Mouse (Mus musculus) CD8-positive naive resting alpha-beta T cell, adult 57 days (primary cell): ENCODE results near the gene 4930402H24Rik. TPM values are rescaled to one million over a fixed set of nuclear protein-coding genes. Genes with fewer than 3 reads are reported as not detected.

Source experiments
- total RNA-seq: library from RNA; stranded (reverse); gene quantifications from one replicate; pipeline ENCODE4 v1.2.4, GENCODE M21; 2023

The 4930402H24Rik gene
- total RNA-seq, result 28.9 TPM

DNA sequence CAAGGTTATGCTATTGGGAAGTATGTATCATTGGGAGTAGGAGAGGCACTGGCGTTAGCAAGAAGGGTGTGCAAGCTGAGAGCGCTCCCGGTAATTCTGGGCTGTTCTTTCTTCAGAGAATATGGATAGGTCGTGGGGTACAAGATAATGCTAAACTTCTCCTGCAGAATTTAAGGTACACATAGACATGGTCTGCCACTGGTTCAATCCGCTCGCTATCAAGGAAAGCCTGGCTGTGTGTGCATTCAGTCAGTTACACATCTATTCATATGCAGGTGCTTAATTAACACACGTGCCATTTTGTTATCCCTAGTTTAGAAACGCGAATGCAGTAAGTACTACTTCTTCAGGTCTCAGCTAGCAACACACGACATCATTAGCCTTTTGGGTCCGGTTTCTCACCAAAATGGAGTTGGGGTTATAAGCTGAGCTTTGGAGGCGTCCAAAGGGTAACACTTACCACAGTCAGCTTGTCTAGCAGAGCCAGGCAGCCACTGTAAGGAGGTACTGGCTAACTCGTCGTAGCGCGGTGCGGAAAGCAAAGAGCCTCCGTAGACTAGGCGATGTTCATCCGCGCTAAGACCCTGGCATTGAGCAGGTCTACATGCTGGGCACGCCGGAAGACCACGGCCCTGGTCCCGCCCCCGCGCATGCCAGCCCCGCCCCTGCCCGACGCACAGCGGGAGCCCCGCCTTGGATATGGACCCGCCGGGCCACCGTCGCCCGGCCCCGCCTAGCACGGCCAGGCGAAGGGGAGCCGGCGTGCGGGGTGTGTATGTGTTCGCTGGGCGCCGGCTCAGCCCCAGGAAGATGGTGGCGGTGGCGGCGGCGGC is at the start of gene 4930402H24Rik, which contains the start of gene Atrn:
Gene 4930402H24Rik, minus strand, starts transcription at position 656 of the 833 bp plus-strand sequence.
Gene Atrn, plus strand, starts transcription at position 745 of the 833 bp plus-strand sequence.

GRCm38 (mm10) chr2:130697153-130697810 is 208.9 kb downstream of the 4930402H24Rik start, which contains the start of gene Slc4a11:
Gene Slc4a11 (minus strand): TSS chr2:130697519.

DNA sequence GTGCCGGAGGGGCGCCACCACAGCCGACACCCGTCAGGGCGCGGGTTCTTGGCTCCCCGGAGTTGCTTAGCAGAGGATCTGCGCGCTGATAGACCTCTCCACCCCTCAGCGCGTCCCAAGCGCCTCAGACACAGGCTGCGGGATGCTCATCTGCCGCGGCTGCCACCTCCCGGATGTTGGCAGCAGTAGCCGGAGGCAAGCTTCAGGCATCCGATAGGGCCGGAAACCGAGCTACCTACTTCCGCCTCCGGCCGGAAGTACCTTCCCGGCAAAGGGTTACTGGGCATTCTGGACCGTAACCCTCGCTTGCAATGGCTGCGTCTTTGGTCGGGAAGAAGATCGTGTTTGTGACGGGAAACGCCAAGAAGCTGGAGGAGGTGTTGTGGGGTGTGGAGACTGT is 238.6 kb downstream of the 4930402H24Rik start, which contains the start of gene Itpa:
Gene Itpa, plus strand, starts transcription at position 52 of the 400 bp plus-strand sequence.

GRCm38 (mm10) chr2:130664102-130664701 is 242.0 kb downstream of the 4930402H24Rik start, which contains the start of gene Ddrgk1:
Gene Ddrgk1 (minus strand): TSS chr2:130664659.

Other genes starting within 250 kb of the 4930402H24Rik start
- 130 TPM for gene Ddrgk1, start 241.7 kb downstream of the 4930402H24Rik start, total RNA-seq
- 16.9 TPM for gene Itpa, start 238.8 kb downstream of the 4930402H24Rik start, total RNA-seq
- 0.28 TPM for gene Slc4a11, start 208.9 kb downstream of the 4930402H24Rik start, total RNA-seq
- 21.3 TPM for gene Atrn, start 89 bp upstream of the 4930402H24Rik start, total RNA-seq
- gene Gfra4, start 136.7 kb upstream of the 4930402H24Rik start, total RNA-seq, result not detected
- not detected for gene Adam33, start 157.4 kb upstream of the 4930402H24Rik start, total RNA-seq
- gene Siglec1, start 180.4 kb upstream of the 4930402H24Rik start, total RNA-seq, result 0.21 TPM
- not detected for gene Hspa12b, start 220.9 kb upstream of the 4930402H24Rik start, total RNA-seq
- gene Gm11037, start 227.1 kb upstream of the 4930402H24Rik start, total RNA-seq, result not detected